Mouse (Mus musculus) bone marrow macrophage, adult 2 months (primary cell): ENCODE results near the gene Dok3.

Source experiments
- CTCF ChIP-seq: IDR thresholded peaks from 2 replicates; pipeline ENCODE4 v1.5.1; 2012; ENCODE audit warnings: low read depth, mild to moderate bottlenecking, low read length, moderate library complexity
- POLR2A ChIP-seq: IDR thresholded peaks from 2 replicates; pipeline ENCODE4 v1.6.1; 2012; ENCODE audit warnings: mild to moderate bottlenecking, low read depth, low read length, borderline replicate concordance

- TF ChIP-seq CTCF (no peak), POLR2A (no peak)
These were observed 5.8 kb downstream of the Dok3 start for GRCm38 (mm10) chr13:55523278-55523677.
